Mouse (Mus musculus): ENCODE measurements at regions not wholly inside any gene's neighbourhood (a gene's known extent, or its start where the extent isn't known, plus 50 kb on each side); places are given as distances from the start of the nearest gene placed in this dataset.

DNA sequence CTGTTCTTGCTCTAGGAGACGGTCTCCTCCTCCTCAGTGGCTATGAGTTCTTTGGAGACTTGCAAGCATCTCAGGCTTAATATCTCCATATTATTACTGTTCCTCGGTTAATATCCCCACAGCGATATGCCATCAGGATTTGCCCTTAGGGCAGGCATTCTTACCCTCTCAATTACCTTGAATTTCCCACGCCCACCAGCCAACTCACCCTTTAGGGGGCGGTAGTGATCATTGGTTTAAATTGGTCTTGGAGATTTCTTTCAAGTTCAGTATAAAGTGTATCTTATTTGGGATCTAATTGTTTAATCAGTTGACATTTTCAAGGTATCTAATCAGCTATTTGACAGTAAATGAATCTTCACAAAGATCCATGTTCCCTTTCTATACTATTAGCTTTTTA is 162.5 kb downstream of the Emp1 start:
- DNase-seq (ENCODE audit: low read depth), result no peak

- no peak for DNase-seq (ENCODE audit: low read depth)
Observed at GRCm38 (mm10) chr6:135525841-135526327, 163.5 kb downstream of the Emp1 start.

DNA sequence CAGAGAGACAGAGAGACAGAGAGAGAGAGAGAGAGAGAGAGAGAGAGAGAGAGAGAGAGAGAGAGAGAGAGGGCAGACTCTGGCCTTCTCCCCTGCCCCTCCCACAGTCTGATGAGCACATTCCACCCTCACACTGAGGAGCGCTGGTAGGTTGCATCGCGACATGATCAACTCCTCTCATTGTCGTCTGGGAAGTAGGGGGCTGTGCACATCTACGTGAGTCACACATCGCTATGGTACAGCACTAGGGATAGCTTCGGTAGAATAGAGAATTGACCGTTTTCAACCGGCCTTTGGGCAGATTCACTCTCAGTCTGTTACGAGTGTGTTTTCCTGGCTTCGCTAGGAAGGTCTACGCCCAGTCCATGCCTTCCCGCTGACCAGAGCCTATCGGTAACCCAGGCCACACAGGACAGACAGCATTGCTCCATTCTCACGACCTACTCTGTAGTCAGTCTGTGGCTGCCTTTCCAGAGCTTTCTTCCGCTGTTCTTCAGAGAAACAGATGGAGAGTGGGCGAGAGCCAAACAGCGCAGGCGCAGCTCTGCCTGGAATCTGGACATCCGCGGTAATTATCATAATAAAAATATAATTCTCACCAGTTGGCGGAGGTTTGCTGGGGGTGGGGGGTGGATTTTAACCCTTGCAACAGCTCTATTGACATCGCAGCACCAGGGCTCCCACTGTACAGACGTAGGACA is 164.3 kb downstream of the Emp1 start:
- no peak for DNase-seq (ENCODE audit: low read depth)

GRCm38 (mm10) chr6:135527879-135528278 is 165.5 kb downstream of the Emp1 start:
- DNase-seq (ENCODE audit: low read depth), result no peak

DNA sequence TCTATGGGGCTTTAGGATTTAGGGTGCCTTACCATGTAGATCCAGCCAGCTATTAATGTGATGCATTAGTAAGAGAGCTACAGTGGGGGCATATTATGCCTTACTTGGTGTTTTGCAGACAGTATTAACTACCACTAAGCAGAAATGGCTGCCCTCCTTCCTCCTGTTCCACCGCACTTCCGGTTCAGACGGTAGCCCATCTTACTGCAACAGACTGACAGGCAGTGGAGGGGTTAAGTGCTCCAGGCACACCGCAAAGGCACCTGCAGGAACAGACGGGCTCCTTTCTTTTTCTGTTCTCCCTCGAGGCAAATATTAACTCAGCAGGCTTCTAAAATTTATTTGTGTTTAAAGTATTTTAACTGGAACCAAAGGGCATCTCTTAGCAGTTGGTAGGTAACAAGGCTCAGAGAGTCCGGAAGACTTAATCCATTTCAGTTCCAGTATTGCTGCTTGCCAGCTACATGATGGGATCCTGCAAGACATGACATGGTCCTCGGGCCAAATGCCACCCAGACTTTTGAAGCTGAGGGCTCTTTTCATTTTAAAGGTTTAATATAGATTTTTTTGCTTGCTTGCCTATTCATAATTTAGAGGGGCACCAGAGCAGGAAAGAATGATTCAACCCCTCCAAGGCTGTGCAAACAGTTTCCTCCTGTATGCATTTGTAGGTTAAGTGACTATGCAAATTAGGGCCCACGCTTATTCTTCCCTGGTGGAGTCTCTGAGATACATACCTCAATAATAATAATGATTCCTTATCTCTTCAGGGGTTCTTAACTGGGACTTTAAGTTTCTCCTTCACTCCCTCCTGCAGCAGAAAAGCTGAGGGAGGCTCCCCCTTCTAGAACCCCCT is 177.7 kb downstream of the Emp1 start:
- DNase-seq (ENCODE audit: low read depth), result no peak

GRCm38 (mm10) chr6:135541566-135541965 is 179.2 kb downstream of the Emp1 start:
- no peak for DNase-seq (ENCODE audit: low read depth)

DNA sequence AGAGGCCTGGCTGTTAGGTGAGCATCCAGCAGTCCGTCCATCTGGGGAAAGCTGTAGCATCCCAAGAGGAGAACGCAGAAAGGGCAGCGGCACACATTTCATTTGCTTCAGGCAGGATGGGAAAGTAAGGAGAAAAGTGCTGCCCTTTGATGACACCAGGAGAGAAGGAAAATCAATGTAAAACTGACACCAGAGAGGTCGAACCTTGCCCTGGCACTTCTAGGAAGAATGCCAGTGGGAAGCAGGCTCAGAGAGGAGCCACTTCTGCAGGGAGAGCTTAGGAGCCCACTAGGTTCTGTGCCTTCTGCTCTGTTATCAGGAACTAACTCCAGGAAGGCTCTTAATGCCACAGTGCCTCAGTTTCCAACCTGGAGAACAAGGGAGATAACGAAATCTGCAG is 180.0 kb downstream of the Emp1 start:
- no peak for DNase-seq (ENCODE audit: low read depth)

- DNase-seq (ENCODE audit: low read depth), result no peak
Observed at GRCm38 (mm10) chr6:135543390-135543789, 181.0 kb downstream of the Emp1 start.

DNA sequence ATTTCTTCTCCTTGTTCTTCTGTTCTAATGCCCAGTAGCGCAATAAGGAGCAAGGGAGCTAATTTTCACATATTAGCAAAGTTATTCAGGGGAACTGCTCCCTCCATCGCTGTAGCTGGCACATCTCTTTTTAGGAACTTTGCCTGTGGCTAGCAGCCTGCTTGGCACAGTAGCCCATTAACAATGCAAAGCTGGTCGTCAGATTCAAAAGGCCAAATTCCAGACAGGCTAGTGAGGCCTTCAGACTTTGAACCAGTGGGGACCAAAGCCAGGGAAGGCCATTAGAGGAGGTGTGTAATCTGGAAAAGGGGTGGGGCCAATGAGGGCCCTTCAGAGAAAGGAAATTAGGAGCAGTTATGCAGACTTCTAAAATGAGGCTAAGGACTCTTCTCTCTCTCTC is 181.5 kb downstream of the Emp1 start:
- DNase-seq (ENCODE audit: low read depth), result no peak

- no peak for DNase-seq (ENCODE audit: low read depth)
Observed at GRCm38 (mm10) chr6:135550368-135550950, 188.1 kb downstream of the Emp1 start.

DNA sequence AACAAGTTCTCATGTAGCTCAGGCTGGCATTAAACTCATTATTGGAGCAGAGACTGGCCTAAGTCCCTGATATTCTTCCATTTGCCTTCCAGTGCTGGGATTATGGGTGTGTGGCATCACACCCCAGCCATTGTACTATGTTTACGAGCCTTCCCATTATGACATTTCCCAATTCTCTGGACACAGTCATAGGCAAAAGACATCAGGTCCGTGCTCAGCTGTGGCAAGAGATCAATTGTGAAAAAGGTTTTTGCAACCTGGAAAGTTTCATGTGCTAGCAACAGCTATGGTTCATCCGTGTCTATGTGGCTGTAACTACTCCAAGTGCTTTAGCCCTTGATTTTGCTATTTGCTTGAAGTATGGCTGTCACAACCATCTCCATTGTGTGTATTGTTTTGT is 190.1 kb downstream of the Emp1 start:
- DNase-seq (ENCODE audit: low read depth), result no peak

DNA sequence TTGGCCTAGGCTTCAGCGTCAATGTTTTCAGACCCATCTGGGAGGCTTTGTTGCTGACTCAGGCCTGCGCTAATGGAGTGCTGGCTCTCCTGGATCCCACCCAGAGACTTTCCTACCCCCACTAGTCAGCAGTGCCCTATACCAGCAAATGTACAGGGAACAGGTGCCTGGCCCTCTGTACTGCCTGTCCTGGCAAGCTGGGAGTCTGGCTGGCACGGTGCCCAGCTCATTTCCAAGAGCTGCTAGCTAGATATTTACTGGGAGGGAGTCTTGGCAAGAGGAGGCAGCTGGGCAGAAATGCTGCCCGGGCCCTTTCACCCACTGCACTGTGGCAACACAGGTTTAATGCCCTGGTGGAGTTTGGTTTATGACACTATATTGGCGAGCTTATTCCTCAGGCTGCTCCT is 197.2 kb downstream of the Emp1 start:
- no peak for DNase-seq (ENCODE audit: low read depth)

DNA sequence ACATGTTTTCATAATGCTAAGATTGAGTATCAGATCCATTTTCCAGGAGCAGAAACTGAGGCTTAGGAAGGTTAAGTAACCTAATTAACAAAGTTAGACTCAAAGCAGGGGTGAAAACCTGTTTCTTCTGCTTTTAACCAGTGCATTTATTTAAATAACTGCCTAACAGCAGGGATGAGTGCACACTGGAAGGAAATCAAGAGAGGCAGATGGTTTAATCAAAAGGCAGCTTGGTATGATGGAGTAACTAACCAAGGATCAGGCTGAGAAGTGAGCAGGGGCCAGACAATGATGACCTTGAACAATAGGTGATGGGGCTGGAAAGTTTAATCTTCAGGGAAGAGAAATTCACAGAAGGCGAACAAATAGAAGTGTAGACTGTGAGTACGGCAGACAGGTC is 199.9 kb downstream of the Emp1 start:
- DNase-seq (ENCODE audit: low read depth), result no peak

DNA sequence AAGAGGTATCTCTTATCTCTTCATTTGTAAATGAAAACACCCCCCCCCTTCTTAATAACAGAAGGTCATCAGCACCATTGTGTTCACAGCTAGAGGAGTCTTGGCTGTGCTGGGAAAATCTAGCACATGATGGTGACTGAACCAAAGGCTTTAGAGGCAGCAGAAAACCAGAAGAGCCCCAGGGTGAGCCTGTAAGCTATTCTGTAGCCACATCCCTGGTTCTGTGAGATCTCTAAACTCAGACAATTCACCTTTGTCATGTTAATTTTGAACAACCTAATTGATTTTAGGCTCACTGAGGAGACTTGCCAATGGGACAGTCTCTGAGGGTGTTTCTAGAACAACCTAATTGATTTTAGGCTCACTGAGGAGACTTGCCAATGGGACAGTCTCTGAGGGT is 201.4 kb downstream of the Emp1 start:
- no peak for DNase-seq (ENCODE audit: low read depth)

DNA sequence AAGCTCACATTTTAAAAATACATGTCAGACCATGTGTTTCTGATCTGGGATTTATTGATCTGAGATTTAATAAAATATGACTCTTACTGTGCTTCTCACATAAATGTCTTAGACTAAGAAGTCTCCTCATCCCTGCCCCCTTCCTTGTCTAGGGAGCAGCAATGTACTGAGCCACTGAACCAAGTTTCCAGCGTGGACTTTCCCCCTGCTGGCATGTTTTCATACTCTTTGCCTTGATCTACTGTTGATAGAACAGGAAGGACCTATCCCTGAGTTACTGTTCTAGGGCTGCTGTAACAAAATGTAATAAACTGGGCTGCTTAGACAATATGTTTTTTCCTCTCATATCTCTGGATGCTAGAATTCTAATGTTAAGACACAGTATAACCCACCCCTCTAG is 206.7 kb downstream of the Emp1 start:
- DNase-seq (ENCODE audit: low read depth), result no peak

GRCm38 (mm10) chr6:135575294-135575693 is 212.9 kb downstream of the Emp1 start:
- no peak for DNase-seq (ENCODE audit: low read depth)

GRCm38 (mm10) chr6:135578728-135579127 is 216.4 kb downstream of the Emp1 start:
- no peak for DNase-seq (ENCODE audit: low read depth)

GRCm38 (mm10) chr6:135582567-135582966 is 220.2 kb downstream of the Emp1 start:
- no peak for DNase-seq (ENCODE audit: low read depth)

DNA sequence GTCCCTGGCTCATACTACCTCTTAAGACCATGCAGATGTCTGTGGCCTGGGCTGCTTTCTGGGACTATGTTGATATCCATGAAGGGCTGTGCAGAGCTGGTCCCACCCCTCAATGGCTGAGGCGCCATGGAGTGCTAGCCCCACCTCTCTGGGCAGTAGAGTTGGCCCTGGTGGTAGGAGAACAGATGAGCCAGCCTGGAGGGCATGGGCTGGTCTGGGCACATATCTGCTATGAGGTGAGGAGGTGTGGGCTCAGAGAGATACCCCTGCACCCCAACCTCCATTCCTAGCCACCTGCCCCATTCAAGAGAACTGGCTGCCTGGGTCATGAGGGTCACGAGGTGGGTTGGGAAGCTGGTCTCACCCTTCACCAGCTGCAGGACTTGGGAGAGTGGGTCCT is 222.4 kb downstream of the Emp1 start:
- no peak for DNase-seq (ENCODE audit: low read depth)

- no peak for DNase-seq (ENCODE audit: low read depth)
Observed at GRCm38 (mm10) chr6:135590084-135590483, 227.7 kb downstream of the Emp1 start.

GRCm38 (mm10) chr6:135591085-135591484 is 228.7 kb downstream of the Emp1 start:
- no peak for DNase-seq (ENCODE audit: low read depth)

DNA sequence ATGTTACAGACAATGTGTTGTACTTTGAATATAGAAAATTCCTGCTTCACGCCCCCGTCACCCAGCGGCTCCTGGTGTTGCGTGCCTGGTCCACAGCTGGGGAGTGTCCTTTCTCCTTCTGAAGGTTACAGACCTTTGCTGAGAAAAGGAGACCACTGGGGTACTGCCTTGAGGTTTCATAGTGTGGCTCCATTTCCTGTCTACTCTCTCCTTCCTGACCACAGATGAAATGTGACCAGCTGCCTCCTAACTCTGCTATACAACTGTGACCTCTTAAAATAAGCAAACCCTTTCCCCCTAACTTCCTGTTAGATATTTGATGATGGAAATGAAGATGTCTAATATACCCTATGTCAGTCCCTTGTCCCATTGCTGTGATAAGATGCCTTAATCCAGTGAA is 234.0 kb downstream of the Emp1 start:
- DNase-seq (ENCODE audit: low read depth), result no peak

DNA sequence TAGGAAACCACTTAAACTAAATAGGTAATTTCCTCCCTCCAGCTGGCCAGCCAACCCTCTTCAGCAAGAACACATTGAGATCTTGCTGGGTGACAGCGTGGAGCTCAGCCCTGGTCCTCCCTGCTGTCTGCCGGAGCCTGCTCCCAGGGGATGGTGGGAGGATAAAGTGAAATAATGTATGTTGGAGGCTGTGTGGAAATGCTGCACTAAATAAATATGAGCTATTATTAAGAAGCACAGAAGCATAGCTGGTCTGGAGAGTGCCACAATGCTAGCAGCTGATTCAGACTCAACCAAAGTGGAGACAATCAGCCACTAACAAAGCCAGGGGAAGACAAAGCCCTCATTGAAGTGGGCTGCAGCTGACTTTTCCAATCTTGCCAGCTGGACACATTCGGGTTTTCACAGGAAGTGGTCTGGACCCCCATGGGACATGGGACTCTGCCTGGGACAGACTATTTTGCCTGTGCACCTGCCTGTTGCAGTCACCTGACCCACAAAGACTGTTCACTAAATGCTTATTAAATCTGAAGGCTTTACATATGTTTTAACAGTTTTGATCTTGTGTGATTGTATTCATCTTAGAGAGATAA is 248.3 kb downstream of the Emp1 start:
- DNase-seq (ENCODE audit: low read depth), result no peak
